Mouse (Mus musculus): ENCODE measurements at regions not wholly inside any gene's neighbourhood (a gene's known extent, or its start where the extent isn't known, plus 50 kb on each side); places are given as distances from the start of the nearest gene placed in this dataset.

- TF ChIP-seq CTCF (conservative IDR thresholded peaks at IDR 0.05; ENCODE audit: low read length): no peak
- no peak for TF ChIP-seq POU5F1 (IDR thresholded peaks at IDR 0.05; ENCODE audit: borderline replicate concordance, low read length)
These were observed 237.0 kb downstream of the Dact1 start for GRCm38 (mm10) chr12:71546523-71547265.
